Mouse (Mus musculus) C2C12 (cell line): ENCODE data around the gene Gm3264.
"Not testable (repeated sequence)": the region's sequence is repeated elsewhere in the genome, so short reads cannot be mapped to it uniquely, and the experiment has no call there.

Experiments
- CTCF ChIP-seq: IDR thresholded peaks from one replicate; pipeline ENCODE4 v1.5.1; 2011; ENCODE audit not compliant: control insufficient read depth, insufficient read depth, insufficient read length
- MAX ChIP-seq: IDR thresholded peaks from one replicate; pipeline ENCODE4 v1.6.1; 2011; ENCODE audit warnings: mild to moderate bottlenecking, control low read depth
- MYOD1 ChIP-seq: IDR thresholded peaks from one replicate; pipeline ENCODE4 v1.6.1; 2011; ENCODE audit warnings: low read depth; ENCODE audit not compliant: control insufficient read depth, insufficient read length
- USF1 ChIP-seq: IDR thresholded peaks from one replicate; pipeline ENCODE4 v1.6.1; 2011; ENCODE audit warnings: low read depth, mild to moderate bottlenecking, control low read depth, moderate library complexity

DNA sequence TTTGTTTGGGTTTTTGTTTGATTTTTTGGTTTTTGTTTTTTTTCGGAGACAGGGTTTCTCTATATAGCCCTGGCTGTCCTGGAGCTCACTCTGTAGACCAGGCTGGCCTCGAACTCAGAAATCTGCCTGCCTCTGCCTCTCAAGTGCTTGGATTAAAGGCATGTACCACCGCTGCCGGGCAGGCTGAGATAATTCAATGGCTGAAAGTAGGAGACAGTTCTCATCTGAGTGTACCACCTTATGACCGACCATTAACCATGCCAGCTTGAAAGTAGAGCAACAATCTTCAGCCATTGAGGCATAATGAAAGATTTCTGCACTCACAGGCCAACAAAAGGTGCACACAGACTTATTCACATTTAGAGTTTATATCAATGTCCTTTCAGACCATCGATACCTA is 49.0 kb upstream of the Gm3264 start:
- TF ChIP-seq CTCF, USF1, MYOD1, MAX: not testable (repeated sequence)
